Mouse (Mus musculus) urinary bladder, postnatal 25 days (tissue): ENCODE results near the gene Btnl6.
"Not testable (repeated sequence)": the region's sequence is repeated elsewhere in the genome, so short reads cannot be mapped to it uniquely, and the experiment has no call there.

ENCODE experiments used
- DNase-seq: peaks from one replicate; pipeline ENCODE4 v3.0.0; 2022; ENCODE audit warnings: low spot score

Btnl6 gene

DNA sequence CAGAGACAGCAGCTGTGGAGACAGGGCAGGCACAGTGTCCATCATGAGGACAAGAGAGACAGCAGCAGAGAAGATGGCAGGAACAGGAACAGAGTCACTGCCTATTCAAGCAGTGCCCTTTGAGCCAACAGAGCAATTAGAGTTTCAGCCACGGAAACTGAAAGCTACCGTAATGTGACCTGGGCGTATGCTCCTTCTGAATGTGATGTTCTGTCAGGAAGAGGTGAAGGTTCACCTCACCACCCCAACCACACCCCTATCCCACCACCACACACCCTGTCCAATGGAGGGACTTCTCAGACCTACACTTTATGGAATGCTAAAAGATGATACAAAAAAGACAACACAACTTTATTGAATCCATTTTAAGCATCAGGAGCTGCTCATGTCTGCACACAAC is 19.8 kb downstream of the Btnl6 start:
- DNase-seq, result not testable (repeated sequence)

GRCm38 (mm10) chr17:34496539-34496938 is 20.6 kb downstream of the Btnl6 start:
- DNase-seq, result no peak

DNA sequence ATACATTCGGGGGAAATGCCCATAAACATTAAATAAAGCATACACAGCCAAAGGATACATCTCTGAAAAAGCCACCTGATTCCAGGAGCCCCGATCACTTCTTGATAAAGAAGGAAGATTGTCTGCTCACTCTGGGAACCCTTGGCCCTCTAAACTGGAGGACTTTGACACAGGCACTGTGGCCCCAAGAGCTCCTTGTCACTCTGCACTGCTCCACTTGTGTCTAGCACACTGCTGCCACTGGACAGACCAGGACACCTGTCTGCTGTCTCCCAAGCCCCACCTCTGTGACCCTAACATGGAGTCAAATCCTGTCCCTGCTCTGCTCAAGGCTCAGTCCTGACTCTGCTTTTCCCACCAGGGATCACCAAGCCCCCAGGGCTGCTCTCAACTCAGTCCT is 22.0 kb downstream of the Btnl6 start:
- not testable (repeated sequence) for DNase-seq

DNA sequence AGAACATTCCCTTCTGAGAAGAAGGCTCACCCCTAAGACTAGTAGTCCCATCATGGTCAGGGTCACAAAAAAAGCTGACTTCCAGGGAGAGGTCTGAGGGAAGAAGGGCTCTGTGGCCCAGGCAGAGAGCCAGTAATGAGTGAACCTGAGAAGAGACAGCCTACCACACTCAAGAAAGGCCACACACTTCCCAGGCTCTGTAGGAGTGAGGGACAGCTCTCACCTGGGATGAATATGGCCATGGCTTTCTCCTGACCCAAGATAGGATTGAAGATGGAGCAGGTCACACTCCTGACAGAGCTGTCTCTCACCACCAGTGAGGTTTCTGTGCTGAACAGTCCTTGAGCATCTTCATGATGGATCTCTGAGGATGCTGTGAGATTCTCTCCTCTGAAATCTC is 24.4 kb downstream of the Btnl6 start:
- no peak for DNase-seq

GRCm38 (mm10) chr17:34477238-34478013 is 39.7 kb downstream of the Btnl6 start, which contains the start of gene Btnl4:
Gene Btnl4, minus strand, starts transcription at chr17:34477318.
- DNase-seq, result not testable (repeated sequence)

- DNase-seq, result no peak
Observed at GRCm38 (mm10) chr17:34476427-34476826, 40.7 kb downstream of the Btnl6 start.

- DNase-seq, result no peak
Observed at GRCm38 (mm10) chr17:34475060-34475459, 42.1 kb downstream of the Btnl6 start.

DNA sequence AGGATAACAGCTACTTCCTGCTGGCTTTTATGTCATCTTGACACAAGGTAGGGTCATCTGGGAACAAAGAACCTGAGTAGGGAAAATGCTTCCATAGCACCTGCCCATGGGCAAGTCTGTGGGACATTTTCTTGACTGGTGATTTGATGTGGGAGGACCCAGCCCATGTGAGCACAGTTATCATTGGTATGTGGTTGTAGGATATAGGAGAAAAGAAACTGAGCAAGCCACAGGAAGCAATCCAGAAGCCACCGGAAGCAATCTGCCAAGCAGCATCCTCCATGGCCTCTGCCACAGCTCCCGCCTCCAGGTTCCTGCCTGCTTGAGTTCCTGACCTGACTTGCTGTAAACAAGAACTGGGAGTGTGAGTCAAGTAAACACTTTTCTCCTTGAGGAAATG is 46.7 kb downstream of the Btnl6 start:
- DNase-seq, result no peak

DNA sequence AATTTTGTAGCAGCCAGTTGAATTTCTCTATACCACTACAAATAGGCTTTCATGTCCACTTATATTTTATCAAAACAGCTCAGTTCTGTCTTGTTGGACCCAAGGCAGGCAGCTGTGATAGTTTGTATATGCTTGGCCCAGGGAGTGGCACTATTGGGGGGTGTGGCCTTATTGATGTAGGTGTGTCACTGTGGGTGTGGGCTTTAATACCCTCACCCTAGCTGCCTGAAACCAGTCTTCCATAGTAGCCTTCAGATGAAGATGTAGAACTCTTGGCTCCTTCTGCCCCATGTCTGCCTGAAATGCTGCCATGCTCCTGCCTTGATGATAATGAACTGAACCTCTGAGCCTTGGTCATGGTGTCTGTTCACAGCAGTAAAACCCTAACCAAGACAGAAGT is 51.2 kb downstream of the Btnl6 start:
- DNase-seq, result not testable (repeated sequence)

GRCm38 (mm10) chr17:34459255-34459654 is 57.9 kb downstream of the Btnl6 start:
- DNase-seq, result no peak
